Mouse (Mus musculus): ENCODE measurements at regions not wholly inside any gene's neighbourhood (a gene's known extent, or its start where the extent isn't known, plus 50 kb on each side); places are given as distances from the start of the nearest gene placed in this dataset.

DNA sequence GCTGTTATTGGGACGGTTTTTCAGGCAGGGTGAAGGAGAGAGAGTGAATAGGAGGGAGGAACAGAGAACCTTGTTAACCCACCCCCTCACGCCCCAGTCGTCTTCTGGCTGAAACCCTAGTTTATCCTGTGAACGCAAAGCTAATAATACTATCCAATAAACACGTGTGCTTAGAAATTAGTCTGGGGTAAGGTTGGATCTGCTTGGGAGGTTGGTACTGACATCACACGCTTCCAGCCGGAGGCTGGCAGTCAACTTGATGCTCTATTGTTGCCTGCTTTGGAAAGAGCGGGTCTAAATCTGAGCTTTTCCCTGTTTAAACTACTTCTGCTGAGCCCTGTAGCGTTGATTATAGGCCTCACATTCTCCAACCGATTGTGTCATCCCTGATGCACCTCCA, 138.4 kb upstream of the Mdm1 start:
- WGBS = 88% methylated on average over 10 of the region's 10 CpGs
- H3K9ac ChIP-seq (replicated peaks) = no peak overlapping the region
- H3K27me3 ChIP-seq = 0 out of 2 replicates have a peak, but pooled peaks cover 2% of the 10 kb centered on the region
- no peak overlapping the region for H3K27ac ChIP-seq (replicated peaks)
- ATAC-seq (ENCODE audit: low FRiP score, low read depth) = no peak
- H3K36me3 ChIP-seq = no peaks in the 10 kb centered on the region
- no peak overlapping the region for H3K4me3 ChIP-seq
- H3K4me2 ChIP-seq (replicated peaks) = no peak overlapping the region
- H3K9me3 ChIP-seq = no peaks in the 10 kb centered on the region
- H3K4me1 ChIP-seq = peaks cover 8% of the 10 kb centered on the region; the same call in 1 of the 2 replicates

DNA sequence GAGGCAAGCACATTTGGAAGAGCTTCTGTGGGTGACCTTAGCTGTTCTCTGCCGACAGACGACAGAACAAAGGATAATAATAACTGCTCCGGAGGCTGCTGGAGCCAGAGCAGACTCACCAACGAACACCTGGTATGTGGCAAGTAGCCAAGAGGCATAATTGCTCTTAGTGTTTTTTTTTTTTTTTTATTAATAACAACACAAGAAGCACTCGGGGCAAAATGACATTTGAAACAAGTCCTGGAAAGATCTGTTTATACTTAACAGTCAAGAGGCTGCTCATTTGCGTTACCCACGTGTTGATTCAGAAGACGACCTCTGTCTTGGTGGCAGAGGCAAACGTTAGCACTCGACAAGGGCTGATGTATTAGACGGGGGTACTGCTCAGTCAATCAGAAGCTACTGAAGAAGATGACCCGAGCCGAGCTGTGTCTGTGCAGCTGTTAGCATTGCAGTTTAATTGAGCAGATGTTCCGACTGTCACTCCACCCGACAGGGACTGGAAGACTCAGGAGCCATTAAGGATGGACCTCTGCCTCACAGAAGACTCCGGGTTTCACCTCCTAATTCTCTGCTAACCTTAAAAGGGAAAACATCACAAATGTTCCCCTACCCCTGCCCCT, 137.8 kb upstream of the Mdm1 start:
- H3K4me2 ChIP-seq (replicated peaks) = no peak overlapping the region
- H3K9ac ChIP-seq (replicated peaks) = no peak overlapping the region
- peaks cover 8% of the 10 kb centered on the region; the same call in 1 of the 2 replicates for H3K4me1 ChIP-seq
- no peak overlapping the region for H3K4me3 ChIP-seq
- H3K27me3 ChIP-seq = 0 out of 2 replicates have a peak, but pooled peaks cover 2% of the 10 kb centered on the region
- H3K27ac ChIP-seq (replicated peaks) = no peak overlapping the region
- no peaks in the 10 kb centered on the region for H3K36me3 ChIP-seq
- 65% methylated on average over 16 of the region's 16 CpGs for WGBS
- H3K9me3 ChIP-seq = no peaks in the 10 kb centered on the region
- ATAC-seq (ENCODE audit: low FRiP score, low read depth) = no peak

DNA sequence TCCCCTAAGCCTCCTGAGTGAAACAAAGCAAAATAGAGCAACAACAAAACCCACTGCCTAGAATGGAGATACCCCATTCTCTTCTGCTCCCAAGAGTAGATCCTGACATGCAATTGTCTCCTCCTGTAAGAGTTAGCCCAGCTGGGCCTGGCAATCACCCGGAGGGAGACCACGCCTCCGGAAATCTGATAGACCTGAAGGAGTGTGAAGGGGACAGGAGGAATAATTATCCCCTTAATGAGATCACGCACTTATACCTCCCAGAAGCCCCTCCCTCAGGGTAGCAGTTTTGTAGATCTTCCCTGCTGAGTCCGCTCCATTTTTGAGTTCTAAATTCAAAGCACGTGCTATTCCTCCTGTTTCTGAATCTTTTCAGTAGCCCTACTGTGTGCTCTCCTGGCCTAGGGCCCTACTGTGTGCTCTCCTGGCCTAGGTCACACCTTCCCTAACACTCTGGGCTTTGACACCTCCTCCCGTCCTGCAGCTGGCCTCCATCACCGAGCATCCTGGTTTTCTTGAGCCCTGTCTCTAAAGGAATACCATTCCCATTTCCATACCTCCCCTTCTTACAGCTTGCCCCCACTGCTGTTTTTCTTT, 137.2 kb upstream of the Mdm1 start:
- Histone ChIP-seq H3K9ac (replicated peaks) (no peak overlapping the region), H3K36me3 (no peaks in the 10 kb centered on the region), H3K4me3 (no peak overlapping the region), H3K4me1 (peaks cover 8% of the 10 kb centered on the region; the same call in 1 of the 2 replicates), H3K9me3 (peaks cover 6% of the 10 kb centered on the region; the same call in 1 of the 2 replicates), H3K4me2 (replicated peaks) (no peak overlapping the region), H3K27ac (replicated peaks) (no peak overlapping the region), H3K27me3 (0 out of 2 replicates have a peak, but pooled peaks cover 2% of the 10 kb centered on the region)
- WGBS = 73% methylated on average over 8 of the region's 8 CpGs
- no peak for ATAC-seq (ENCODE audit: low FRiP score, low read depth)

DNA sequence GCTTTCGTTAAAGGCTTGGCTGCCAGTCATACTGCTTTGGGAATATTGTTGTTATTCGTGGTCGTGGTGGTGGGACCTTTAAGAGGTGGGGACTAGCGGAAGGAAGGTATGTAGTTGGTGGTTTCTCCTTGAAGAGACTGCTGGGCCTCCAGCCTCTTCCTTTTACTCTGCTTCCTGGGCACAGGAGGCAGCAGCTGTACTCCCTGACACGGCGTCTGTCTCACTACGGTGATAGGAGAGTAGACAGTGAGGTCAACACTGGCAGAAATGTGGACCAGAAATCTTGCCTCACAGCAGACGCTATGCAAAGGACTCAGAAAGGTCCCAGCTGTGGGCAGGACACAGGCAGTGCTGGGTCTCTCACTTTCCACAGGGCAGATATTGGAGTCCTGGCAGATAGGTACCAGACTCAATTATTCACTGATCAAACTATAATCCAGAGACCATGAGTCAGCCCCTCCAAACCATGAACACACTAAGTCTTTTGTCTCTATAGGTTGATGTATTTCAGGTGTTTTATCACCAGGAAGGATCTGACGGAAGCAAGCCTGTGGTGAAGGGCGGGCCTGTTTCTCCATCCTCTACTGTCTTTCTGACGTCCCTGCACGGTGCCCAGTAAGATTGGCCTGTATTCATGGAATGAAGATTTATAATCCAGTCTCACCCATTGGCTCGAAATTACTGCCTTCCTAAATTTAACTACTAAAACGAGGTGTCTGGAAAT, 134.6 kb upstream of the Mdm1 start:
- no peaks in the 10 kb centered on the region for H3K27me3 ChIP-seq
- no peak for ATAC-seq (ENCODE audit: low FRiP score, low read depth)
- WGBS = 89% methylated on average over 14 of the region's 14 CpGs

DNA sequence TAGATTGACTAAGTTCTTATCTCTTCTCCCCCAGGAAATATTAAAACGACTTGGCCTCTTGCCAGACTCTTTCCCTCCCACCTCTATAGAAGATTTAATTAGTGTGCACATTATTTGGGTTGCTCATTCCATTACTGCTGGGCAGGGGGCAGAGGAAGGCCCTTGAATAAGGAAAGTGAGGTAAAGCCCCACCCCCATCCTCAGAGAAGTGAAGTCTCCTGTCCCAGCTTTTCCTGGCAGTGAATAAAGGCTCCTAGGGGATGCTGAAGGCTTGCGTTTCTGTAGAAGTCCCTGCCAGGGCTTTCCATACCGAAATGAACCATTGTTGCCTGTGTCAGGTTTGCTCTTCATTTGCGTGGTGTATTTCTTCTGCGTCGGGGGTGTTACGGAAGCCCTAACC, 133.8 kb upstream of the Mdm1 start:
- H3K27ac ChIP-seq (replicated peaks) = no peak overlapping the region
- WGBS = 87% methylated on average over 7 of the region's 7 CpGs
- peaks cover 8% of the 10 kb centered on the region; the same call in 1 of the 2 replicates for H3K4me1 ChIP-seq
- H3K9me3 ChIP-seq = peaks cover 11% of the 10 kb centered on the region
- H3K9ac ChIP-seq (replicated peaks) = no peak overlapping the region
- H3K36me3 ChIP-seq = no peaks in the 10 kb centered on the region
- ATAC-seq (ENCODE audit: low FRiP score, low read depth) = no peak
- no peak overlapping the region for H3K4me2 ChIP-seq (replicated peaks)
- H3K27me3 ChIP-seq = no peaks in the 10 kb centered on the region
- H3K4me3 ChIP-seq = no peak overlapping the region

More for the DNA sequence above, 134.6 kb upstream of the Mdm1 start:
- Histone ChIP-seq H3K36me3 (no peaks in the 10 kb centered on the region), H3K4me1 (peaks cover 8% of the 10 kb centered on the region; the same call in 1 of the 2 replicates), H3K9me3 (peaks cover 11% of the 10 kb centered on the region), H3K9ac (replicated peaks) (no peak overlapping the region), H3K4me2 (replicated peaks) (no peak overlapping the region), H3K27ac (replicated peaks) (no peak overlapping the region), H3K4me3 (no peak overlapping the region)

DNA sequence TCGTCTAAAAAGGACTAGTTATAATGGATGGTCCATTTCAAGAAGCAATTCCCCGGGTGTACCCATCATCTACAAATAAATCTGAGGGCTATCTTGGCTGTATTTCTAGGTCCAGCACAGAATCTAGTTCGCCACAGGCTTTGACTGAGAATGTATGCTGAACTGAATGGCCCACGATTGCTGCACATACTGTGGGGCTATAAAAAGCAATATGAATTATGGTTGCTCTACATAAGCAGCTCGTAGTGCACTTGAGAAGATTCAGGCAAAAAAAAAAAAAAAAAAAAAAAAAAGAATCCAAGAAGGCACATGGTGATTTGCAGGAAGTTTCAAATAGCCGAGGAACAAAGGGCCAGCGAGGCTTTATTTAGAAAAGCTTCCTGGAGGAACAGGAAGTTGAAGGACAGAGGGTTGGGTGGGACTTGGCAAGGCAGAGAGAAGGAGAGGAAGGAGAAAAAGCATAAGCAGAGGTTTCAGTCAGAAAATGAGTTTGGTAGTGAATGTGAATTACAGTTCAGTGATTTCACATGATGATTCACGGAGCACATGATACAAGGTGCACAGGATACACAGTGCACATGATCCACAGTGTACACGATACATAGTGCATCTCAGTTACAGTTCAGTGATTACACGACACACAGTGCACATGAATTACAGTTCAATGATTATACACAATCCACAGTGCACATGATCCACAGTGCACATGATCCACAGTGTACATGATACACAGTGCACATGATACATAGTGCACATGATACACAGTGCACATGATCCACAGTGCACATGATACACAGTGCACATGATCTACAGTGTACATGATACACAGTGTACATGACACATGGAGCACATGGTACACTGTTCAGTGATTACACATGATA, 129.7 kb upstream of the Mdm1 start:
- no peak for ATAC-seq (ENCODE audit: low FRiP score, low read depth)
- no peak overlapping the region for H3K4me2 ChIP-seq (replicated peaks)
- H3K4me1 ChIP-seq = peaks cover 3% of the 10 kb centered on the region; the same call in 1 of the 2 replicates
- H3K9ac ChIP-seq (replicated peaks) = no peak overlapping the region
- H3K36me3 ChIP-seq = no peaks in the 10 kb centered on the region
- WGBS = 88% methylated on average over 10 of the region's 10 CpGs
- H3K4me3 ChIP-seq = no peak overlapping the region
- no peaks in the 10 kb centered on the region for H3K27me3 ChIP-seq
- no peak overlapping the region for H3K27ac ChIP-seq (replicated peaks)
- H3K9me3 ChIP-seq = peaks cover 11% of the 10 kb centered on the region

DNA sequence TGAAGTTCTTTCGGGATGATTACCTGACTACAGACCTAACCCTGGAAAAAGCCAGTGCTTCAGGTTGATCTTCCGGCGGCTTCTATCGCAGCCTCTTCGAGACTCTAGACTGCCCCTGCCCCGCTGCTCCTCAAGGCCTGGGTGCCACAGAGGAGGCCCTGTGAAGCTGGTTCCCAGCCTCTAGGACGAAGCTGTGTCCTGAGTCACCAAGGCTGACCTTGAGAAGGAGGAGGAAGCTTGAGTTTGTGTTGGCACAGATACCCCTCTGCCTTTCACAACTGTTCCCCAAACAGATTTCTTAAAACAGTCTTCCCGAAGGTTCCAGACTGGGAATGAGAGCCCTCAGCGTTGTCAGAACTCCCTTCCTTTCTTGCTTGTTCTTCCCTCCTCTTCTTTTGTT, 112.8 kb upstream of the Mdm1 start:
- H3K27me3 ChIP-seq = no peaks in the 10 kb centered on the region
- H3K4me3 ChIP-seq = no peak overlapping the region
- no peak overlapping the region for H3K9ac ChIP-seq (replicated peaks)
- H3K4me2 ChIP-seq (replicated peaks) = no peak overlapping the region
- H3K36me3 ChIP-seq = no peaks in the 10 kb centered on the region
- H3K9me3 ChIP-seq = no peaks in the 10 kb centered on the region
- ATAC-seq (ENCODE audit: low FRiP score, low read depth) = no peak
- 88% methylated on average over 9 of the region's 9 CpGs for WGBS
- no peak overlapping the region for H3K27ac ChIP-seq (replicated peaks)
- H3K4me1 ChIP-seq = no peaks in the 10 kb centered on the region

DNA sequence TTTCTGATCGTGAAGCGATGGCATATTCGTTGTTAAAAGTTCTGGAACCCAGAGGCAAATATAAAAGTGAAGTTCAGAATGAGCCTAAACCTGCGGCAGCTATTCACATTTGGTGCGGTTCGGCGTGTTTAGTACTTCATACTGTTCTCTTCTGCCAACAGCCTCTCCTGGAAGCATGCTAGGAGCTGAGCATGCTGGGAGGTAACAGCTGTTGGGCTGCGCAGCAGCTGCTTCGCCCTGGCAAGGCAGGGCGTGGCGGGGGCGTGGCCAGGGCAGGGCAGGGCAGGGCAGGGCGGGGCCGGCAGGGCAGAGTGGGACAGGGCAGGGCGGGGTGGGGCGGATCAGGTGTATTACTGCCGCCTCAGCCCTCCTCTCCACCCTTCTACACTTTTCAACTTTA, 107.2 kb upstream of the Mdm1 start:
- no peaks in the 10 kb centered on the region for H3K4me1 ChIP-seq
- WGBS = 77% methylated on average over 17 of the region's 17 CpGs
- ATAC-seq (ENCODE audit: low FRiP score, low read depth) = no peak
- H3K27ac ChIP-seq (replicated peaks) = no peak overlapping the region
- H3K27me3 ChIP-seq = no peaks in the 10 kb centered on the region
- no peak overlapping the region for H3K4me2 ChIP-seq (replicated peaks)
- H3K36me3 ChIP-seq = no peaks in the 10 kb centered on the region
- no peaks in the 10 kb centered on the region for H3K9me3 ChIP-seq
- H3K4me3 ChIP-seq = no peak overlapping the region
- H3K9ac ChIP-seq (replicated peaks) = no peak overlapping the region

DNA sequence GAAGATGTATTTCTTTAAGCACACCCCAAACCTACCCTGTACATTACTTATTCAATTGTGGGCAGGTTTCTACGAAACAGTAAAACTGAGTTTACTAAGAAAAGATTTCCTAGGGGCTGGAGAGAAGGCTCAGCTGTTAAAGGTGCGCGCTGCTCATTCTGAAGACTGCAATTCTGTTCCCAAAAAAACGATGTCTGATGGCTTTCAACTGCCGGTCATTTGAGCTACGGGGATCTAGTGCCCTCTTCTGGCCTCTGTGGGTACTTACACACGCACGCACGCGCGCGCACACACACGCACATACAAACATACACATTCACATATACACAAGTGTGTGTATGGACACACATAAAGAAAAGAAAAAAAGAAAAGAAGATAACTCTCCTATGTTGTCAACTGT, 106.6 kb upstream of the Mdm1 start:
- H3K9ac ChIP-seq (replicated peaks) = no peak overlapping the region
- no peaks in the 10 kb centered on the region for H3K27me3 ChIP-seq
- H3K9me3 ChIP-seq = no peaks in the 10 kb centered on the region
- no peak overlapping the region for H3K27ac ChIP-seq (replicated peaks)
- no peaks in the 10 kb centered on the region for H3K36me3 ChIP-seq
- no peak overlapping the region for H3K4me3 ChIP-seq
- H3K4me1 ChIP-seq = no peaks in the 10 kb centered on the region
- H3K4me2 ChIP-seq (replicated peaks) = no peak overlapping the region
- 90% methylated on average over 13 of the region's 13 CpGs for WGBS
- ATAC-seq (ENCODE audit: low FRiP score, low read depth) = no peak

DNA sequence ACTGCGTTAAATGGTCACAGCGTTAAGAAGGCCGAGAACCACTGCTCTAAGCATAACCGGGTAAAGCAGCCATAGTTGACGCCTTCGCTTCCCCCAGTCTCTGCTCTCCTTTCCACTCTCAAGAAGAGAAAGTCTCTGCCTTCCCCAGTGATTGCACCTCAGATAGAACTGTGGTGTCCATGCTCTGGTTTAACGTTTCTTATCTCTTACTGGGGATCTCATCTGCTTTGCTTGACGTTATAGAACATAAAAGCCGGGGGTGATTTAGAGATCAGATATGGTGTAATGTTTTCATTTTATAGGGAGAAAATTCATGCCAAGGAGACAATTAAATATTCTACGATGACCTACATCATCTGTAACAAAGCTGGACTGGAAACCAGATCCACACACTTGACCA, 103.1 kb upstream of the Mdm1 start:
- whole genome bisulfite sequencing = 94% methylated on average over 10 of the region's 10 CpGs
- Histone ChIP-seq H3K9ac (replicated peaks) (no peak overlapping the region), H3K4me2 (replicated peaks) (no peak overlapping the region), H3K27me3 (no peaks in the 10 kb centered on the region), H3K27ac (replicated peaks) (no peak overlapping the region), H3K4me1 (no peaks in the 10 kb centered on the region), H3K4me3 (no peak overlapping the region), H3K36me3 (no peaks in the 10 kb centered on the region), H3K9me3 (0 out of 2 replicates have a peak, but pooled peaks cover 2% of the 10 kb centered on the region)
- ATAC-seq (ENCODE audit: low FRiP score, low read depth) = no peak

DNA sequence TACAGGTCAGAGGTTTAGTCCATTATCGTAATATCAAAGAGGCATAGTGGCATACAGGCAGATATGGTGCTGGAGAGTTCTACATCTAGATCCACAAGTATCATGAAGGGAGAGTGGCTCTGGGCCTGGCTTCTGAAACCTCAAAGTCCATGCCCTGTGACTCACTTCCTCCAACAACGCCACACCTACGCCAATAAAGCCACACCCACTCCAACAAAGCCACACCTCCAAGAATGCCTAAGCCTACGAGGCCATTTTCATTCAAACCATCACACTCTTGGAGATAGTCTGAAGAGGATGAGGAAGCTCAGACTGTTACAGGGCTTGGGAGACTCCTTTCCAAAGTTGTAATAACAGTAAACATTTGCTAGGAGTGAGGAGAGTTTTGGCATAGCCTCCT, 102.6 kb upstream of the Mdm1 start:
- ATAC-seq (ENCODE audit: low FRiP score, low read depth) = no peak
- Histone ChIP-seq H3K27me3 (no peaks in the 10 kb centered on the region), H3K36me3 (no peaks in the 10 kb centered on the region), H3K27ac (replicated peaks) (no peak overlapping the region), H3K4me1 (no peaks in the 10 kb centered on the region), H3K4me3 (no peak overlapping the region), H3K9ac (replicated peaks) (no peak overlapping the region), H3K4me2 (replicated peaks) (no peak overlapping the region), H3K9me3 (0 out of 2 replicates have a peak, but pooled peaks cover 2% of the 10 kb centered on the region)
- WGBS = 85% methylated on average over 4 of the region's 4 CpGs
